Mouse (Mus musculus) brain, adult 10 weeks (tissue): ENCODE measurements around the gene Nipsnap3b. TPM values are rescaled to one million over a fixed set of nuclear protein-coding genes. Genes with fewer than 3 reads are reported as not detected.

ENCODE experiments used
- polyA plus RNA-seq: library from polyadenylated mRNA; stranded (reverse); fragments of 350-450 nt; fragmentation: Illumina TruSeq; extraction: RNeasy Lipid Tissue Mini Kit (QIAGEN cat#74804); gene quantifications from one replicate; pipeline ENCODE4 v1.2.3, GENCODE M21; 2015; ENCODE audit warnings: low read depth, low replicate concordance

Gene Nipsnap3b
- polyA plus RNA-seq = 18.1 TPM

DNA sequence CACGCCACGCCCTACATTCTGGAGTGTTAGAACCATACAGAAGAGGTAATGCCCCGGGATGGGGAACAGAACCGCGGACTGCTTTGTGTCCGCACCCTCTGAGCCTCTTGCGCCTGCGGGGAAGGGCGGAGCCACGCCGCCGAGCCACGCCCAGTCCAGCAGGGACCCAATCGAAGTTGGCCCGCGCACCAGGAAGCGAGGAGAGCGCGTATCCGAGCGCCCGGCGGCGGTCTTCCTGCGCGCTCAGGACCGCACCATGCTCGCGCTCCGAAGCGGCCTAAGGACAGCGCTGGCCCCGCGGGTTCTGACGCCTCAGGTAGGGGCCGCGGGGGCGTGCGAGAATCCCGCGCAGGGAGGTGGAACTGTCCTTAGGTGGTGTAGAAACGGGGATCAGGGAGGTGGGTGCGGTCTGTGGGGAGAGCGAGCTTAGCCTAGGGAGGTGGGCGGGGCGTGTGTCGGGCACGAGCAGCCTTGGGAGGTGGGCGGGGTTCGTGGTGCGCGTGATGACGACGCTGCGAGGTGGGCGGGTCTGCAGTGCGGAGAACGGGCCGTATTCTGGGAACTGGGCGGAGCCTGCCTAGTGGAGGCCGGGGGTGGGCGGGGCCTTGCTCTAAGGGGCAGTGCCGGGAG, at the start of gene Nipsnap3b:
Gene Nipsnap3b, plus strand, starts transcription at position 149 of the 630 bp plus-strand sequence.

DNA sequence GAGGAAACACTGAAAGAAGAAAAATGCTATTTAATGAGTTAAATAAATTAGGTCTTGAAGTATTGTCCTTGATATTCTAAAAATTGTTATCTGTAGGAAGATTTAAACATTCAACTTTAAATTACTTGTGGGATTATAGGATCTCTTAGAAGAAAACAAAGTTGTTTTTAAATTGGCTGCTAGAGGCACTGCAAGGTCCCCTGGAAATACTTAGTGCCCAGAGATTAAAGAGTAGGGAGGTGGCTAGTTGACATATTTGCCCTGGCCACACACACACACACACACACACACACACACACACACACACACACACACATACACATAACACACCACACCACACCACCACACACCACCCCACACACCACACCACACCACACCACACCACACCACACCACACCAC, 47.4 kb upstream of the Nipsnap3b start, which contains the start of gene Olfr270:
Gene Olfr270, plus strand, starts transcription at position 301 of the 400 bp plus-strand sequence.

DNA sequence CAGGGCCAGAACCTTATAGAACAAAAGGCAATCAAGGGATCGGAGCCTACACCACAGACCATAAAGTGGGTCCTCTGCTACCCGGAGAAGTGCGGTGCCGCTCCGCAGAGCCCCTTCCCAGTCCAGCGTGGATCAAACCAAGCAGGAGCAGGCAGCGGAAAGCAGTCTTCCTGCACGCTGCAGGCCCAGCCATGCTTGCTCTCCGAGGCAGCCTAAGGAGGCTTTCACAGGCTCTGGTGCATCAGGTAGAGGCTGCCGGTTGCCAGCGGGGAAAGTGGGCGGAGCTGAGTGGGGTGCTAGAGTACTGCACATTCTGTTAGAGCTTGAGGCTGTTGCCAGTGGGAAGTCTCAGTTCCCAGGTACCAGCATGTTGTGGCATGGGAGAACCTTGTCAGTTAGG, 22.4 kb upstream of the Nipsnap3b start, which contains the start of gene Nipsnap3a:
Gene Nipsnap3a, plus strand, starts transcription at position 25 of the 400 bp plus-strand sequence.

Other genes starting within 250 kb of the Nipsnap3b start
- gene Olfr275, start 197.3 kb upstream of the Nipsnap3b start, polyA plus RNA-seq = not detected
- not detected for gene Olfr273, start 152.6 kb upstream of the Nipsnap3b start, polyA plus RNA-seq
- not detected for gene Olfr272, start 92.7 kb upstream of the Nipsnap3b start, polyA plus RNA-seq
- not detected for gene Olfr270, start 47.3 kb upstream of the Nipsnap3b start, polyA plus RNA-seq
- not detected for gene Nipsnap3a, start 22.6 kb upstream of the Nipsnap3b start, polyA plus RNA-seq
- 11.0 TPM for gene Abca1, start 148.0 kb downstream of the Nipsnap3b start, polyA plus RNA-seq